Mouse (Mus musculus) testis, postnatal 14 days (tissue): ENCODE results near the gene Dydc1.
A peak's percentile ranks its signal among the peaks of the same experiment; 100 is the strongest.
"Not testable (repeated sequence)": the region's sequence is repeated elsewhere in the genome, so short reads cannot be mapped to it uniquely, and the experiment has no call there.

Experiments
- DNase-seq: peaks from one replicate; pipeline ENCODE4 v3.0.0; 2021; ENCODE audit warnings: low spot score

Dydc1 gene

DNA sequence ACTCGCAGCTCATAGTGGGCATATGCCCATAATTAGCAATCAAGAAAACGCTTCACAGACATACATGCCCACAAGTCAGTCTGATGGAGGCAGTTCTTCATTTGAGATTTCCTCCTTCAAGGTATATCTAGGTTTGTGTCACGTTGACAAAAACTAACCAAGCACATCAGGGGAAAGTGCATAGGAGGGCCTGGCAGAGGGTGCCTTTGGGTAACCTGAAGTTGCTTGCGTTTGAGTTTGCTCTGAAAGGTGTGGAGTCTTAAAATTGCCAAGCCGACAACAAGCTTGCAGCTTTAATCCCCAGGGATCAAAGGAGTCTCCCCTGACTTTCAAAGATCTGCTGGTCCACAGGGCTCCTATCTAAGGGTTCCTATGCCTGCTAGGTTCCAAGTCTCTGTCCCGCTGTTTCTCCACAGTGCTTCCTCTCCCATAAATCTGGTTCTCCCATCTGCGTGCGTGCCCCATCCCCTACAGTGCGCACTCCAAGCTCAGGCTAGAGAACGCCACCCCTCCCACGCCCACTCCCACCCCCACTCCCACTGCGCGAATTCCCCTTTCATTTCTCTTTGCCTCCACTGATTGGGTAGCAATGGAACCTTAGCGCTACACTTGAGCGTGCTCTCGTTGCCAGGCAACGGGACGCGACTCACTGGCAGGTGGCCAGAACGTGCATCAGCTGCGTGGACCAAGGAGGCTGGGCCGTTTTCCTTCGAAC, at the start of gene Dydc1:
Gene Dydc1, plus strand, starts transcription at position 683 of the 715 bp plus-strand sequence.
- DNase-seq = peak; percentile 60

- DNase-seq = no peak
Measured at GRCm38 (mm10) chr14:41025087-41025486, 47.6 kb upstream of the Dydc1 start.

DNA sequence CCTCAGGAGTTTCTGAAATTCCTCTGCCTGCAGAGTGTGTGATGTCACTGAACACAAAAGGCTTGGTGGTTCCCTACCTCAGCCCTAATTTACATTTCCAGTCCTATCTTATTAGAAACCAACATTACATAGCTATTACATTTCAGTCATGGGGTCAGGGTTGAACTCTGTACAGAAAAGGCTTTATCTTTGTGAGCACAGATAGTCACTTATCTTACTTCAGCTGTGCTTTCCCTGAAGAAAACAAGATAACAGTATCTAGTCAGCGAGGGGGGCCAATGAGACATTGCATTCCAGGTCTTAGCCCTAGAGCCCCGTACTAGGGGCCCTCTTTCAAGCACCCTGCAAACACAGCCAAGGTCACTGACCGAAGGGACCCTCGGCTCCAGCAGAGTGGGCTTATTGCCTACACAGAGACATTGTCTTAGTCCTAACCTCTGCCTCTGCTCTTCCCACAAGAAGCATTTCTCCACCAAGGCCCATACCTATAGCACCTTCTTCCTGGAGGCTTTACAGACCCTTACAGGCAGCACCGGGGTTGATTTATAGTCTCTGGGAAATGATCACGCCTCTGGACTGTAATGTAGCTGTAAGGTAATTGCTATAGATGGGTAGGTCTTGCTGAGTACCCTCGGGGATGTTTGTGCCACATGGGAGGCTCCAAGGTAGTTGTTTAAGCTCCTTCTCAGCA, 47.0 kb upstream of the Dydc1 start:
- DNase-seq = no peak

DNA sequence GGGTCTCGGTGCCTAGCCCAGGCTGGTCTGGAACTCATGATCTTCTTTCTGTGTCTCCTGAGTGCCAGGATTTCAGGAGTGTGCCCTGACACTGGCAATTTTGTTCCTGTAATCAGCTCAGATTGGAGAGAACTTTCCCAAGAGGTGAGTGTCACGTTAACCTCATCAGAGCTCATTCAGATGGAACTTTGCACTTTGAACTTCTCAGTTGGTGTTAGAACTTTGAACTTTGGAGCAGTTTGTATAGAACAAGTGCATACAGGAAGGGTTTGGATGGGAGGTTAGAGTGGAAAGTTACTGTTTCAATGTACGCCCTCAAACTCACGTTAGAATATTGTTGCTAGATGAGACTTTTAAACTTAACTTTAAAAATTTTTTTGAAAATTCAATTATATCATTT, 43.4 kb upstream of the Dydc1 start:
- no peak for DNase-seq

DNA sequence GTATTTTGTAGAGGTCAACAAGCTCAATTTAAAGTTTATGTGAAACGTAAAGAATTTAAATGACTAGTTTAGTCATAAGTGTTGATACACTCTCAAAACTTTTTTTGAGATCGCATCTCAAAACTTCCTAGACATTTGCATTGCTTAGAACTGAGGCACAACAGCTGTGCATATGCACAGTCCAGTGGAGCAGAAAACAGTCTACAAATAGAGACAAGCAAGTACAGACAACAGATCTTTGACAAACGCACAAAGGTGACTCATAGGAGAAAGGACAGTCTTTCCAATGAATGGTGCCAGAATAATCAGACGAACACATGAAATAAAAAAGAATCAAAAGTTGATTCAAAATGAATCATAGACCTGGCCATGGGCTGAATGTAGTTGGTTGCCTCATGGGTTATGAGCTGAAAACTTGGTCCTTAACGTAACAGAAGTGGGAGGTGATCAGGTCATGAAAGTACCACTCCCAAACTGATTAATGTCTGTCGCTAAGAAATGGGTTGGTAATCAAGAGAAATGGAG, 41.7 kb upstream of the Dydc1 start:
- no peak for DNase-seq

- DNase-seq = peak; percentile 48
Measured at GRCm38 (mm10) chr14:41033135-41034110, 39.3 kb upstream of the Dydc1 start.

GRCm38 (mm10) chr14:41035146-41035798, 37.4 kb upstream of the Dydc1 start:
- peak; percentile 51 for DNase-seq

- DNase-seq = no peak
Measured at GRCm38 (mm10) chr14:41047402-41047801, 25.3 kb upstream of the Dydc1 start.

GRCm38 (mm10) chr14:41050471-41050870, 22.2 kb upstream of the Dydc1 start:
- no peak for DNase-seq

GRCm38 (mm10) chr14:41052481-41052880, 20.2 kb upstream of the Dydc1 start:
- DNase-seq = no peak

DNA sequence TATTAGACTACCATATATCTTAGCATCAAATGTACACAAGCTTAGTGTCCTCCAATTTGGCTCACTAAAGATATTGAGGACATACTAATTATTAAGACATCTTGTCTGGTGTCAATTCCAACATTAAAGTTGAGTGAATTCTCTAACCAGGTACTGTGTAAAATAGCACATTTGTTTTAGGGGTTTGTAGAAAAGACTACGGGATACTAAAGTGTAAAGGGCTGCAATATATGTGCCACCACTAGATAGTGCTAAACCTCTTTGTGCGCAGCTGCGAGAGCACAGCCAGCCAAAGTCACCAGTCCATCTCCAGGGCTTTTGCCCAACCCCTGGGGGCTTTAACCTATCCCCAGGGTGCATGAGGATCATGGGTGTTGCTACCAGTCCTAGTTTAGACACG, 19.5 kb upstream of the Dydc1 start:
- DNase-seq = not testable (repeated sequence)

- no peak for DNase-seq
Measured at GRCm38 (mm10) chr14:41065168-41065567, 7.5 kb upstream of the Dydc1 start.

DNA sequence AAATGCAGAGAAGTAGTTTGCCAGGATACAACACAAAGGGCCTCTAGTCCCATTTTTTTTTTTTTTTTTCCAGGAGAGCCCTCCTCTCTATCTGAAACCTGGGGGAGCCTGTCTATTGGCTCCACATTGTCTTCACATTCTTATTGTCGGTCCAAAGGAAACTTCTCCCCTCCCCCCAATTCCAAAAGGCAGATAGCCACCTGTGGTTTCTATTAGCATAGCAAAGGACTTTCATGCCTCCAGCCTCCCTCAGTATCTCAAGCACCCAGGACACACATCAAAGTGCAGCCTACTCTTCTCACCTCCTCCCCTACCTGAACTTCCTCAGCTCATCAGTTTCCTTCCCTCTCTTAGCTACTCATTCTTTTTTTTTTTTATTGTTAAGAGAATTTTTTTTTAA, 6.3 kb upstream of the Dydc1 start:
- no peak for DNase-seq

DNA sequence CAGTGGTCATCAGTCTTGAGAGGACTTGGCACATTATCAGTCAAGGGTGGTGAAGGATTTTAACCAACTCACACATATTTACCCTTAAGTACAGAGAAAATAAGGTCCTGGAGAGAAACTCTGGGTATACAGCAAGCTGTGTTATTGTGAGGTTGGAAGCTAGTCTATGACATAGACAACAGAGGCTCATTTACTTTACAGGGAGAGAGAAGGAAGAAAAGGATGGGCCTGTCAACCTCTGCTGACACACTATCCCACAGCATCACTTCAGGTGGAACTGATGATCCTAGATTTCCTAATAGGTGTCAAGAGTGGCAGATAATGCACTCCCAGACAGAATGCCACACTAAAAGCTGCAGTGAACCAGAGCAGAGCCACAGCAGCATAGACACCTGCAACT, 3.6 kb upstream of the Dydc1 start, which contains the start of gene Dydc2:
Gene Dydc2, minus strand, starts transcription at position 101 of the 400 bp plus-strand sequence.
- no peak for DNase-seq

GRCm38 (mm10) chr14:41070343-41070742, 2.4 kb upstream of the Dydc1 start:
- no peak for DNase-seq

GRCm38 (mm10) chr14:41072944-41073275, 199 bp downstream of the Dydc1 start:
- no peak for DNase-seq

DNA sequence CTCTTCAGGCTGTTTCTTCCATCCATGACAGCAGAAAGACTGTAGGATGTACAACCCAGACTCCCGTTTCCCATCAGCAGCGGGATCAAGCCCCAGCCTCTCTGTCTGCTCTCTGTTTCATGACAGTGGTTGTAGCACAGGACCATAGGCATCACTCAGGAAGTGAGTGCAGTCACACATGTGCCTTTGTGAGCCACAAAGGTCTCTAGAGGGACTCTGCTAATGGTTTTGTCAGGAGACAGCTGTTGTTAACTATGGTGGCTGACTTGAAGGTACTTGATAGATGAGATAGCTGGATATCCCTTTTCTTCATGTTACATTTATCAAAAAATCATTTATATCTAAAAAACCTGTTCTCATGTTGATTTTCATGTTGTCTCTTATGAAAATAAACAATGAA, 9.7 kb downstream of the Dydc1 start:
- DNase-seq = no peak

GRCm38 (mm10) chr14:41087509-41087908, 14.8 kb downstream of the Dydc1 start:
- DNase-seq = no peak

GRCm38 (mm10) chr14:41090777-41091176, 18.1 kb downstream of the Dydc1 start:
- no peak for DNase-seq

DNA sequence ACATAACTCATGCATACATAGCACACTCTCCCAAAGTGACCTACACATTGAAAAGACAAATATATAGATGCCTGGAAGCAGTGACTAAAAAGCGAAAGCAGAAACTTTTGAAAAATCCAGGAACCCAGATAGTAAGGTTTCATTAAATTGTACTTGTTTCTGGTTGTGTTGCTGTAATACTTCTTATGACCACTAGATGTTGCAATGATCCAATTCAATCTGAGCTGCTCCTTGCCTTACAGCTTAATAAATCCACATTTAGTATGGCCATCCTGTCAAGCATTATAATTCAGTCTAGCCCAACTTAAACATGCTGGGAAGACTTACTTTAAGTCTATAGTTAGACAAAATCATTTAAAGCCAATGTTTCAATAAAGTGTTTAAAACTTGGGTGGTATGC, 21.4 kb downstream of the Dydc1 start:
- no peak for DNase-seq

DNA sequence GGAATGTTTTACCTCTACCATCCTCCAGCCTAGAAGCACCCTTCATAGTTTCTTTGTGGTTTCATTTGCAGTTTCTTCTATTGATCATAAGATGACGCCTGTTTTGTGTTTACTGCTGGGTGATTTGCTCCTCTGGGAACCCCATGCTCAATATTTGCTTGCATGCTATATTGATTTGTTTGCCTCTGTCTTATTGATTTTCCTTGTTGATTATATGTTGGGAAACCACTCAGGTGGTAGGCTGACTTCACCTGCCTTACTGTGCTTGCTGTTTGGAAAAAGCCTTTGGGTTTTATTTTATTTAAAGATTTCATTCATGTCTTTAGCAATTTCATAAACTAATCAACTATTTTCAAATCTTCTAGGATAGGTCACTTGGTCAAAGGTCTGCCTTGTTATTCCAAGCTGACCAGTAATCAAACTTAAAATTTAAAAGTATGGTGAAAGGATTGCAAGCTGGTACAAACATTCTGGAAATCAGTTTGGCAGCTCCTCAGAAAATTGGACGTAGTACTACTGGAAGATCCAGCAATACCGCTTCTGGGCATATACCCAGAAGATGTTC, 23.7 kb downstream of the Dydc1 start:
- DNase-seq = no peak
